Mouse (Mus musculus): ENCODE results near the gene Pdzd2.

DNA sequence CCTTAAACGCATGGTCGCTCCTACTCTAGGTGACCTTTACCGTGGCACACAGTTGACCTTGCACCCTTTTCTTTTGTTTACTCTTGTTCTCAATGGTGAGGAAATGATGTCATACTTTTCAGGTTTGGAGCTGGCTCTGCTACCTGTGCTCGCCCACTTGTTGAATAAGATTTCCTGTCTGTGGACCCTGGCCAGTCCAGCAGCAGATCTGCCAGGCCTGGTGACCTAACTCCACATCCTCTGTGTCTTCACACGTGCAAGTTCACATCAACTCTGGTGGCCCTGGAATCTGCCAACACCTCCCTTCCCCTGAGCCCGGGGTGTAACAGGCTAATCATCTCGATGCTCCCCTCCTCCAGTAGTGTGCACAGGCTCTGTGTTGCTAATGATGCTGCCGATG, 122.5 kb downstream of the Pdzd2 start:
- no peak for TF ChIP-seq CTCF (IDR thresholded peaks at IDR 0.05; ENCODE audit: insufficient read depth, low read length)
- no peak for TF ChIP-seq POLR2A (IDR thresholded peaks at IDR 0.05; ENCODE audit: borderline replicate concordance, extremely low read depth, low read depth, low read length)

All from lung, adult 2 months (tissue).